Mouse (Mus musculus): ENCODE data around the gene Spz1. TPM values are rescaled to one million over a fixed set of nuclear protein-coding genes. Genes with fewer than 3 reads are reported as not detected.
"Not testable (repeated sequence)": the region's sequence is repeated elsewhere in the genome, so short reads cannot be mapped to it uniquely, and the experiment has no call there.

The Spz1 gene
- polyA plus RNA-seq, 1 experiment from 2014 or later, result not detected

DNA sequence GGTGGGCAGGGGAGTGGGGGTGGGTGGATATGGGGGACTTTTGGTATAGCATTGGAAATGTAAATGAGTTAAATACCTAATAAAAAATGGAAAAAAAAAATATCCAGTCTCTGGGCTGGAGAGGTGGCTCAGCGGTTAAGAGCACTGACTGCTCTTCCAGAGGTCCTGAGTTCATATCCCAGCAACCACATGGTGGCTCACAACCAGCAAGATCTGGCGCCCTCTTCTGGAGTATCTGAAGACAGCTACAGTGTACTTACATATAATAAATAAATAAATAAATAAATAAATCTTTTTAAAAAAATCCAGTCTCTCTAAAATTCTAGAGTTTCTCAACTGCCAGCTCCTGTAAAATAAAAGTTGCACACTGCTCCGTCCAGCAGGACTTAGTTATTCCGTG lies 29.3 kb upstream of the Spz1 start:
- H3K4me3 ChIP-seq (ENCODE audit: low read depth, low read length); H3K9ac ChIP-seq (ENCODE audit: low read depth, low read length); H3K4me1 ChIP-seq (ENCODE audit: control insufficient read depth, insufficient read depth, low read length); H3K36me3 ChIP-seq (ENCODE audit: control insufficient read depth, insufficient read depth, low read length); H3K4me2 ChIP-seq (ENCODE audit: low read length); ATAC-seq; H3K27ac ChIP-seq (ENCODE audit: low read length); H3K27me3 ChIP-seq (ENCODE audit: control insufficient read depth, insufficient read depth, low read depth, low read length); H3K9me3 ChIP-seq (replicated peaks; ENCODE audit: control insufficient read depth, low read length, poor library complexity, severe bottlenecking): not testable (repeated sequence)
- WGBS, result 85% methylated on average over 4 of the region's 4 CpGs

GRCm38 (mm10) chr13:92595424-92595823 lies 19.5 kb upstream of the Spz1 start:
- 79% methylated on average over 3 of the region's 3 CpGs for WGBS

GRCm38 (mm10) chr13:92594907-92595306 lies 18.9 kb upstream of the Spz1 start:
- WGBS, result 88% methylated on average over 3 of the region's 3 CpGs
- no peaks in the 10 kb centered on the region for H3K27me3 ChIP-seq (ENCODE audit: control insufficient read depth, insufficient read depth, low read depth, low read length)
- peaks cover 12% of the 10 kb centered on the region for H3K4me1 ChIP-seq (ENCODE audit: control insufficient read depth, insufficient read depth, low read length)
- H3K9me3 ChIP-seq (replicated peaks; ENCODE audit: control insufficient read depth, low read length, poor library complexity, severe bottlenecking), result no peaks in the 10 kb centered on the region
- ATAC-seq, result no peak
- no peaks in the 10 kb centered on the region for H3K36me3 ChIP-seq (ENCODE audit: control insufficient read depth, insufficient read depth, low read length)
- H3K9ac ChIP-seq (ENCODE audit: low read depth, low read length), result no peak overlapping the region
- no peak overlapping the region for H3K27ac ChIP-seq (ENCODE audit: low read length)
- no peak overlapping the region for H3K4me3 ChIP-seq (ENCODE audit: low read depth, low read length)
- no peak overlapping the region for H3K4me2 ChIP-seq (ENCODE audit: low read length)

More at GRCm38 (mm10) chr13:92595424-92595823, 19.5 kb upstream of the Spz1 start:
- no peak overlapping the region for H3K4me3 ChIP-seq (ENCODE audit: low read depth, low read length)
- H3K4me1 ChIP-seq (ENCODE audit: control insufficient read depth, insufficient read depth, low read length), result peaks cover 12% of the 10 kb centered on the region
- ATAC-seq, result no peak
- H3K9me3 ChIP-seq (replicated peaks; ENCODE audit: control insufficient read depth, low read length, poor library complexity, severe bottlenecking), result no peaks in the 10 kb centered on the region
- no peaks in the 10 kb centered on the region for H3K27me3 ChIP-seq (ENCODE audit: control insufficient read depth, insufficient read depth, low read depth, low read length)
- H3K36me3 ChIP-seq (ENCODE audit: control insufficient read depth, insufficient read depth, low read length), result no peaks in the 10 kb centered on the region
- H3K27ac ChIP-seq (ENCODE audit: low read length), result no peak overlapping the region
- no peak overlapping the region for H3K9ac ChIP-seq (ENCODE audit: low read depth, low read length)
- no peak overlapping the region for H3K4me2 ChIP-seq (ENCODE audit: low read length)

DNA sequence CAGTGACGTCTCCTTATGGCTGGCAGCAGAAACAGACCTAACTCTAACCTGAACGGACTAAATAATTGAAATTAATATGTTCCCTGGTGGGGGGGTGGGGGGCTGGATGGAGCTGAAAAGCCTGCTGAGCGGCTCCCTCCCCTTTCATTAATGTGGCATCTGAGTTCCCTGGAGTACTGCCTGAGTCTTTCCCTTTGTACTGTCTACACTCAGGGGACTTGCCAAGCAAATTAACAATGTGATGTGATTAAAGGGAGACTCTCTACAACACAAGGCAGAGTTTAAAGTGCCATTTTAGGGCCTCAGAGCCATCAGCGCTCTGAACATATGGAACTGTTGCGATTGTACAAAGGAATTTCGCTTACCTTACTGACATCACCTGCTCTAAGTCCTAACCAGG lies 18.5 kb upstream of the Spz1 start:
- Histone ChIP-seq H3K9ac (ENCODE audit: low read depth, low read length) (no peak overlapping the region), H3K36me3 (ENCODE audit: control insufficient read depth, insufficient read depth, low read length) (no peaks in the 10 kb centered on the region), H3K4me2 (ENCODE audit: low read length) (no peak overlapping the region), H3K9me3 (replicated peaks; ENCODE audit: control insufficient read depth, low read length, poor library complexity, severe bottlenecking) (no peaks in the 10 kb centered on the region), H3K4me3 (ENCODE audit: low read depth, low read length) (no peak overlapping the region), H3K4me1 (ENCODE audit: control insufficient read depth, insufficient read depth, low read length) (peaks cover 12% of the 10 kb centered on the region), H3K27ac (ENCODE audit: low read length) (no peak overlapping the region), H3K27me3 (ENCODE audit: control insufficient read depth, insufficient read depth, low read depth, low read length) (no peaks in the 10 kb centered on the region)
- 21% methylated on average over 6 of the region's 6 CpGs for WGBS
- ATAC-seq, result no peak

DNA sequence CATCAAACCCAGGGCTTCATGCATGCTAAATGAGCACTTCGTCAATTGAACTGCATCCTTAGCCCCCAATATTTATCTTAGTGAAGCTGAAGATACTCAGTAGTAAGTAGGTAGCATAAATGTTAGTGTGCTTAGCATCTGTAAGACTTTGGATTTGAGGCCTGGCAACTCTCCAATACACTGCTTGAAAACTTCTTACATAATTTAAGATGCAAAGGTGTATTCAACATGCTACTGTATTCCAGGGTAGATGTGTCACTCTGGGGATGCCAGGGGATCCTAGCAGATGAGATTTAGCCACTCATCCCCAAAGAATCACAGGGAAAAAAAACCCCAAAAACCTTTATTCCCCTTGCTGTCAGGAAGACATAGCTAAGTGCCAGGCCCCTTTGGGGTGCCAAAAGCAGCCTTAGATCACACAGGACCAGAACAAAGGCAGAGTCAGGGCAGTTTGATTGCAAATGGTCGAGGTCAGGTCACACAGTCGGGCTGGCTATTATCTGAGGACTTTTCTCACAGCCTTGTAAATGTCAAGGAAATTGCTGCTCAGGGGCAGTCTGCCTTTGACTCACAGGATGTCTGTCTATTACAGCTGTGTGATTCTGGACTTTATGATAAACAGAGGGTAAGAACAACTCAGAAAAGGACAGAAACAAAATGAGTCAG lies 17.9 kb upstream of the Spz1 start:
- Histone ChIP-seq H3K9me3 (replicated peaks; ENCODE audit: control insufficient read depth, low read length, poor library complexity, severe bottlenecking) (no peaks in the 10 kb centered on the region), H3K4me1 (ENCODE audit: control insufficient read depth, insufficient read depth, low read length) (peaks cover 12% of the 10 kb centered on the region), H3K4me2 (ENCODE audit: low read length) (no peak overlapping the region), H3K27me3 (ENCODE audit: control insufficient read depth, insufficient read depth, low read depth, low read length) (no peaks in the 10 kb centered on the region), H3K27ac (ENCODE audit: low read length) (no peak overlapping the region), H3K4me3 (ENCODE audit: low read depth, low read length) (no peak overlapping the region), H3K36me3 (ENCODE audit: control insufficient read depth, insufficient read depth, low read length) (no peaks in the 10 kb centered on the region), H3K9ac (ENCODE audit: low read depth, low read length) (no peak overlapping the region)
- ATAC-seq, result no peak
- WGBS, result 19% methylated on average over 3 of the region's 3 CpGs

- no peak; the same call in 1 of the 2 replicates for ATAC-seq
- Histone ChIP-seq H3K27ac (ENCODE audit: low read length) (no peak overlapping the region), H3K4me3 (ENCODE audit: low read depth, low read length) (no peak overlapping the region), H3K9ac (ENCODE audit: low read depth, low read length) (no peak overlapping the region), H3K36me3 (ENCODE audit: control insufficient read depth, insufficient read depth, low read length) (no peaks in the 10 kb centered on the region), H3K27me3 (ENCODE audit: control insufficient read depth, insufficient read depth, low read depth, low read length) (no peaks in the 10 kb centered on the region), H3K4me1 (ENCODE audit: control insufficient read depth, insufficient read depth, low read length) (peaks cover 12% of the 10 kb centered on the region), H3K4me2 (ENCODE audit: low read length) (no peak overlapping the region), H3K9me3 (replicated peaks; ENCODE audit: control insufficient read depth, low read length, poor library complexity, severe bottlenecking) (no peaks in the 10 kb centered on the region)
- WGBS, result 23% methylated on average over 12 of the region's 12 CpGs
Observed at GRCm38 (mm10) chr13:92592786-92593635, 17.0 kb upstream of the Spz1 start.

GRCm38 (mm10) chr13:92592268-92592785 lies 16.4 kb upstream of the Spz1 start:
- Histone ChIP-seq H3K27me3 (ENCODE audit: control insufficient read depth, insufficient read depth, low read depth, low read length) (no peaks in the 10 kb centered on the region), H3K9me3 (replicated peaks; ENCODE audit: control insufficient read depth, low read length, poor library complexity, severe bottlenecking) (no peaks in the 10 kb centered on the region), H3K36me3 (ENCODE audit: control insufficient read depth, insufficient read depth, low read length) (no peaks in the 10 kb centered on the region), H3K4me1 (ENCODE audit: control insufficient read depth, insufficient read depth, low read length) (peaks cover 12% of the 10 kb centered on the region), H3K9ac (ENCODE audit: low read depth, low read length) (no peak overlapping the region), H3K27ac (ENCODE audit: low read length) (no peak overlapping the region), H3K4me3 (ENCODE audit: low read depth, low read length) (no peak overlapping the region), H3K4me2 (ENCODE audit: low read length) (no peak overlapping the region)
- 24% methylated on average over 5 of the region's 5 CpGs for WGBS
- no peak for ATAC-seq

DNA sequence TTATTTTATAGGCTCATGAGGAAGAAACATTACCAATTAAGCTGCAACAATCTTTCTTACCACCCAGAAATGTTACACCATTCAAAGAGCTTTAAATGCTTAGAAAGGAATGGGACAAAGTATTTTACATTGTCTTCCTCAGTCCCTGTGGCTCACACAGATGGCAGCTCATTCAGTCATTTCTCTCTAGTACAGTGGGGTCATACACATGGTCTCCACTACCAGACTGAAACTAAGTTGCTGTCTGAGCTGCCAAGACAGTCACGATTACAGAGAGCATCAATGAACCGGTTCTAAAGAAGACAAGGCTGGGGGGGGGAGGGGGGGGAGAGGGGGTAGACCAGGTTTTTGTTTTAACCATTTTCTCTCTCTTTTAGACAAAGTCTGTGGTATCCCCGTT lies 15.3 kb upstream of the Spz1 start:
- peaks cover 12% of the 10 kb centered on the region for H3K4me1 ChIP-seq (ENCODE audit: control insufficient read depth, insufficient read depth, low read length)
- H3K9ac ChIP-seq (ENCODE audit: low read depth, low read length), result no peak overlapping the region
- H3K4me3 ChIP-seq (ENCODE audit: low read depth, low read length), result no peak overlapping the region
- ATAC-seq, result no peak
- H3K27ac ChIP-seq (ENCODE audit: low read length), result no peak overlapping the region
- H3K9me3 ChIP-seq (replicated peaks; ENCODE audit: control insufficient read depth, low read length, poor library complexity, severe bottlenecking), result no peaks in the 10 kb centered on the region
- no peaks in the 10 kb centered on the region for H3K36me3 ChIP-seq (ENCODE audit: control insufficient read depth, insufficient read depth, low read length)
- WGBS, result 42% methylated on average over 3 of the region's 3 CpGs
- no peaks in the 10 kb centered on the region for H3K27me3 ChIP-seq (ENCODE audit: control insufficient read depth, insufficient read depth, low read depth, low read length)
- no peak overlapping the region for H3K4me2 ChIP-seq (ENCODE audit: low read length)

GRCm38 (mm10) chr13:92589255-92589654 lies 13.3 kb upstream of the Spz1 start:
- no peak overlapping the region for H3K4me3 ChIP-seq (ENCODE audit: low read depth, low read length)
- no peaks in the 10 kb centered on the region for H3K9me3 ChIP-seq (replicated peaks; ENCODE audit: control insufficient read depth, low read length, poor library complexity, severe bottlenecking)
- H3K4me1 ChIP-seq (ENCODE audit: control insufficient read depth, insufficient read depth, low read length), result peaks cover 10% of the 10 kb centered on the region
- ATAC-seq, result no peak
- no peak overlapping the region for H3K27ac ChIP-seq (ENCODE audit: low read length)
- H3K9ac ChIP-seq (ENCODE audit: low read depth, low read length), result no peak overlapping the region
- H3K4me2 ChIP-seq (ENCODE audit: low read length), result no peak overlapping the region
- H3K36me3 ChIP-seq (ENCODE audit: control insufficient read depth, insufficient read depth, low read length), result no peaks in the 10 kb centered on the region
- no peaks in the 10 kb centered on the region for H3K27me3 ChIP-seq (ENCODE audit: control insufficient read depth, insufficient read depth, low read depth, low read length)
